Mouse (Mus musculus) kidney, postnatal 25 days (tissue): ENCODE data around the gene Hacl1.

ENCODE experiments used
- DNase-seq, 2 experiments: peaks; one replicate each; pipeline ENCODE4 v3.0.0; 2021; ENCODE audit warnings: mixed read lengths in 2 of 2

Hacl1 gene

DNA sequence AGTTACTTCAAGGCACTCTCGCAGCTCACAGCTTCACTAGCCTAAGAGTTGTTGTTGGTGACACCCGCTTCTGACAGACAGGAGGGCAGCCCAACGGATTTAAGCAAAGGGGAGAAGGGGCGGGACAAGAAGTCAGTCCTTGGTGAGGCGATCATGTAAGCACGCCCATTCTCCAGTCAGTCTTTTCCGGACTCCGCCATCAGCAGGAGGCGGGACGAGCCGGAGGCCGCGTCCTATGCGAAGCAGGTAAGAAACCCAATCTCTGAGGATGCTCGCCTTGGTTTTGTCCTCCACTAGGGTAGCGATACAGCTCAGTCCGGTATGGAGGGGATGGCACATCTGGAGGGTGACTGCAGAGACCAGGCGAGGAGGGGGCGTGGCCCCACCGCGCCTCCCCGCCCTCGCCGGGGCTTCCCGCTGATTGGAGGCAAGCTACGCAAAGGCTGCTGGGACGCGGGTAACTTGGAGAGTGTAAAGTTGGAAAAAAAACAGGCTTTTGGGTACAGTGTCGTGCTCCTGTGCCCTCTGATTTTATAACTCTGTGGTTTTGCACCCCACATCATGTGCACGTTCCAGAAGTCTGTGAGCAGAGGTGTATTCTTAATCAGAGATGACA, at the start of gene Hacl1, which contains the start of gene Btd:
Gene Hacl1 (minus strand): TSS at position 397 of the 616 bp plus-strand sequence.
Gene Btd (plus strand): TSS at position 139 of the 616 bp plus-strand sequence.
- peak; percentile 92 to 96 for DNase-seq

DNA sequence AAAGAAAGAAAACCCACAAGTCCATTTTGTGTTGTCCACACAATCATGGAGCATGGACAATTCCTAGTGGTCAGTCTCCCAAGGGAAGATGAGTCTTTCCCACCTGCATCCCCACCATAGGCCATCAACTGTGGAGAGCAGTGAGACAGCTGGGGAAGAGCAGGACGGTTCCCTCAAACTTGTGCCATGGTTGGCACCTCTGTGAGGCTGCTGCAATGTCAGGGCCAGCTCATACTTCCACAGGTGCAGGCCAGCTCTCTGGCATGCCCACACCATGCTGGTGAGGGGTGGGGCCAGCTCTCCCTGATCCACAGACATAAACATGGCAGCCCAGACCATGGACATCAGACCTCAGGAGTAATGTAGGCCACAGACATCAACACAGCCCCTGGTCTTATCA, 45.1 kb upstream of the Hacl1 start:
- no peak for DNase-seq

DNA sequence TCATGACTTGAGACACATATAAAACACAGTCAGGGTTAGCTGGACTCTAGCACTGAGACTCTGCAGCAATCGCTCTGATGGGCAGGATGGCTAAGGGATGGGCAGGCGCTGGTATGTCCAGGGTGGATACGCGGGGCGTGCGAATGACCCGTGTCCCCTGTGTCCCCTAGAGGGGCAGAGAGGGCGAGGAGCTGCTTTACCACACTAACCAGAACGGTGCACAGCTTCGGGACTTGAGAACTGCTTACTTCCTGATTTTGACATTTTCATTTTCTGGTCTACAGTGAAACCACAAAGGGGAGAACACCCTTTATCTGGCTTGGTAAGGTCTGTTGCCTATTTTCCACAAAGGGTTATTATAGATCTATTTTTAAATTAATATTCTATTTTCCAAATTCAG, 44.6 kb upstream of the Hacl1 start:
- no peak for DNase-seq

DNA sequence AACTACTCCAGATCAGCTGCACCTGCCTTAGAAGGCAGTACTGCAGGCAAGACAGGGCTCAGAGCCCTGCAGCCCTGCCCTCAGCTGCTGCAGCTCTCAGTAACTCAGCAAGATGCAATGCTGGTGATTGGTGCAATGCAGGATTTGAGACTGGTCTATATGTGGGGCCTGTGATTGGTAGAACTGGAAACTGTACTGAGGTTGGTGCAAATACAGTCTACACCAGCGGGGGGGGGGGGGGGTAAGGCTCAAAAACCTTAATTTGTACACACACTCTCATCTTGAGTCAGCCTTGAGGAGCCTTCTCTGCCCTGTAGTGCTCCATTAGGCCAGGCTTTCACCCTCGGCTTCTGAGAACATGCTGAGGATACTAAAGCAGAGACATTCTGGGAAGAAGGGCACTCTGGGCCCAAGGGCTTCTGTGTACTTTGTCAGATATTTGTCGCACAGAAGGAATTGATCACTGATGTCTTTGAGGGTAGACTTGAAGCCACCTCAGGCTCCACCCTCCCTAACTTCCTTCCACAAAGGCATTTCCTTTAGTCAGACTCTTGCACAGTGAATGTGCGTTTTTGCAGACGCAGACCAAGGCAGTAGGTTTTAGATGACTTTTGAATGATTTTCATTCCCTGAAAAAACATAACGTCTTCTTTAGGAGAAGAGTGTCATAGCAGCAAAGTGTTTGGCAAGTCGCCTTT, 43.4 kb upstream of the Hacl1 start:
- no peak for DNase-seq

DNA sequence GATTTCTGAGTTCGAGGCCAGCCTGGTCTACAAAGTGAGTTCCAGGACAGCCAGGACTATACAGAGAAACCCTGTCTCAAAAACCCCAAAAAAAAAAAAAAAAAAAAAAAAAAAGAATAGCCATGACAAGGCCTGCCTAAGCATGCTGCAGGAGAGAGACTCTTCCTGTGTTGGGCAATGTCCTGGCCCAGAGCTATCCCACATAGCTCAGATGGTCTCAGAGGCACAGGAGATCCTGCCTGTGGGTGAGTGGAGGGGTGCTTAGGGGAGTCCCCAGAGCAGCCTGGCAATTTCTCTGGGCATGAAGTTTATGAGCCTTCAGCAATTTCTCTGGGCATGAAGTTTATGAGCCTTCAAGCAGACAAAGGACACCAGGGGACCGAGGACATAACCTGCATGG, 42.5 kb upstream of the Hacl1 start:
- DNase-seq = no peak

DNA sequence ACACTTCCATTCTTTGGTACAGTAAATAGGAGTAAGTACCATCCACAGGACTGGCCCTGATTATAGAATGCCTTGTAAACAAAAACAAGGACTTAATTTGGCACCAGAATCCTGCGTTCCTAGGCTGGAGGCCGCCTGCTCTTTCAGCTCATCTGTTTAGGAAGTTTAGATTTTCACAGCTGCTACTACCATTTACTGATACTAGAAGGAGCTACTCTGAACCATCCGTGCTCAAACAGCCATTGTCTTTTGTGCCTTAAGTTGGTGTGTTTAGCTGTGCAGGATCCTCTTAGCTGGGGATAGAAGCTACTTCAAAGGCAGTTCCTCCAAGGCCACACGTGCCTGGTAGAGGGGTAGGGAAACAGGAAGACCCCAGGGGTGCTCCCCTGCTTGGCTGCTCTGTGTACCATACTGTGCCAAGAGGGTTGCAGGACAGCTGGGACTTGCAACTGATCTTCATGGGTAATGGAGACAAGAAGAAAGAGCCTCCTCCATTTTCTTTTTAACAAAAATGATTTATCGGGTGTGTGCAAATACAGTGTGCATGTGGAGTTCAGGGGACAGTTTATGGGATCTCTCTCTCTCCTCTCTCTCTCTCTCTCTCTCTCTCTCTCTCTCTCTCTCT, 41.0 kb upstream of the Hacl1 start:
- no peak for DNase-seq

DNA sequence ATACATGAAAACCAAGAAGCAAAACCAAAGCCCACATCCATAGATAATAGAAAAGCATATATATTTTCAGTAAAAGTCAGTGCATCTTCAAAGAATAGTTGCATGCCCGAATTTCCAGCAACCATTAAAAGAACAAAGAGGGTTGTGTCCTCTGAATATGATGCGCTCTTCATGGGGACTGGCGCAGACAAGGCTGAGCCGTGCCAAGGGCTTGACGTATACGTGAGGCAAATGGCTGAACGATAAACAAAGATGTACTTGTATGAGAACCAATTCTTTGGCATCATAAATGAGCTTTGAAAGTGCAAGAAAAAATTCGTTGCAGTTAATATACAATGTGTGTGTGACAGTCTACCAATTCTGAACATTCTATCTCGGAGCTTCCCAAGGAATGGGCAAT, 40.2 kb upstream of the Hacl1 start:
- no peak for DNase-seq

DNA sequence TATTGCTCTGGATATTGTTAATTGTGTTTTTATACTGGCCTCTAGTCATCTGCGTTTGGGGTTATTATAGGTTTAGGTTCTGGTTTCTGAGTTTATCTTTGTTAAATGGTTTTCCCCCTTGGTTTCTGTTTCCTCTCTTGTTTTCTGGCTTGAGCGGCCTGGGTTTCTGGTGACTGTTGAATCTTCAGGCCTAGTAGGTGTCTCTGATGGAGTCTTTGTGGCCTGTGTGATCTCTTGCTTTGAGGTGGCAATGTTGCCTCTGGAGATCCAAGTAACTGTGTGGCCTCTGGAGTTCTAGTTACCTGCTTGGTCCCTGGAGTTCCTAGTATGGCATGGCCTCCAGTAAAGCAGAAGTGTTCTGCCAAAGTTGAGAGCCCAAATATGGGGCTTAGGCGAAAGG, 39.6 kb upstream of the Hacl1 start:
- no peak for DNase-seq

DNA sequence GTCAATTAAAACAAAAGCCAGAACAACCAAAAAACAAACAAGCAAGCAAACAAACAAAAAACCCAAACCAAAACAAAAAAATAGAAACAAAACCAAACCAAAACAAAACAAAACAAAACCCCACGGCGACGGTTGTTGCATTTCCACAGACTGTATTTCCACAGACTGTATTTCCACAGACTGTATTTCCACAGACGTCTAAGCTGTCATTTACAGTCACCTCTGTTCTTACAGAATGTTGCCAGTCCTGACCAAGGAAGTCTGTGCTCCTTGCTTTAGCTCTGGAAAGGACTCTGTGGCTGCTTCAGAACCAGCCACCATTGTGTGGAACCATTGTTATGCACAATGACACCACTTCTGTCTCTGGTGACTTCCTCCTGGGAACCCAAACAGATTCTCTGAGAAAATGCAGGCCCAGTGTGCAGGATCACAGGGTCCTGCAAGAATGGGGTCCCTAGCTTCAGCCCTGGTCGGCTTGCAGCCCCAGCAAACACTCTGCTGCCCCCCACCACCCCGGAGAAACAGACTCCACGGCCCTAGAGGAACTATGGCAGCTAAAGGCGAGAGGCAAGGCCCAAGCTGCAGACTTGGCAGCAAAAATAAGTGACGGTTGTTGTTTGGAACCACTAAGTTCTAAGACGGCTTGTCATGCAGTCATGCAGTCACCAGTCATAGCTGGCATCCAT, 30.7 kb upstream of the Hacl1 start:
- no peak for DNase-seq

DNA sequence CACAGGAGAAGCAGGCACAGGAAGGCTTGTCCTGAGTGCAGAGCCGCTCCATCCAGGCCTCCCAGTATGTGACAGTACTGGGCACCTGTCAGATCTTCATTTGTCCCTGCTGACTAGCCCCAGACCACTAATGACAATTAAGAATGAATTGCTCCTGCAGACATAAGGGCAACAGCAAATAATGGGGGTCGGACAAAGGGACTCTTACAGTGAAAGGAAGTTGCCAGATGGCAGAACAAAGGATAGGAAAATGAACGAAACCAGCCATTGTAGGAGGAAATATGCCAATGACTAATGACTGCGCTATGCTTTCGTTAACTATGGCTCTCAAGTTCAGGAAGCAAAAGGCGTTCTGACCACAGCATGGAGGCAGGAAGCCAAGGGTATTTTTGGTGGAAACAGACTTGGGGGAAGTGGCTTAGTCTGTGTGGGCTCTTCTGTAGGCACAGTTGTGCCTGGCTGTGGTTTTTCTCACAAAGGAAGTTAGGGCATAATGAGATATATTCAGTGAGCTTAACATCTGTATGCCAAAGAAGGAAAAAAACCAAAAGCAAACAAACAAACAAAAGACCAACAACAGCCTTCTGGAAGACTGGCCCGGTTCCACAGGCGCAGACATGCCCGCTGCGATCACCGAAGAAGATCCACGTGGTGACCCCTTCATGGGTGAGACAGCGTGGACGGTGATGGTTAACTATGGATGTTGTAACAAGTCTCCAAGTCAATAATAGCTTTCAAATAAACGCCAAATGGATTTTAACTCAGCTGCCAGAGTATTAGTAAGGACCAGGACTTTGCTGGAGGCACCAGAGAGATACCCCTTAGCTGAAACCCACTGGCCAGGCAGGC, 28.8 kb upstream of the Hacl1 start:
- DNase-seq = peak; percentile 40 to 50

DNA sequence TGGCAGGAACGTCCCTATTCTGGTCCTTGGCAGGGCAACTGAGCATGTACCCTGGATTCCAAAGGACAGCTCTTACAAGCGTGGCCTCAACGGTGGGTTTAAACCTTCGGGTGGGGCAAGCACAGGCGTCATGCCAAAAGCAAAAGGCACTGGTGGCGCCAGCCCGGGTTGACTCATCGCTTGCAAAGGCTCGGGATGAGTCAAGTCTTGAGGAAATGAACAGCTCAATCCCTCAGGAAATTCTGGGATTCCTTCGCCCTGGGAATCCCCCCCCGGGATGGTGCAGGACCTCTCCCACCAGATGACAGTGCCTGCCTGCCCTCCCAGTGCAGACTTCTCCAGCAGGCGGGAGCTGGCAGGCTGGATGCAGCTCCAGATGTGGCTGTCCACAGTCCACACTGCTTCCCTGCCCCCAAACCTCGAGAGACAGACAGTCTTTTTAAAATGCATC, 28.1 kb upstream of the Hacl1 start:
- peak; percentile 63 to 85 for DNase-seq

DNA sequence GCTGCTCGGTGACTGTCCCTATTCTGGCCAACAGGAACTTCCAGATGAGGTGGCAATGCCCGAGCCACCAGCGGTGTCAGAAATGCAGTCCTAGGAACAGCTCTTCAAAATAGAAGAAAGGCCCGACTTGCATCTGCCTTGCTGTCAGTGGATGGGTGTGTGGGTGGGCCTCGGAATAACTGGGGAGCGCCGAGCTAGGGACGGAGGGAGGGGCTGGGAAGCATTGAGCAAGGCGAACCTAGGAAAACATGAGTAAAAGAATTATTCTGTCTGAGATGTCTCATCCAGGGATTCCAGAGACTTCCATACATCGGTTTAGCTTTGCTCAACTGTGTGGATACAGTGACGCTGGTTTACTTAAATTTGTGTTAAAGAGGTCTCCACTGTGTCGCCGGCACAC, 27.2 kb upstream of the Hacl1 start:
- DNase-seq = no peak

DNA sequence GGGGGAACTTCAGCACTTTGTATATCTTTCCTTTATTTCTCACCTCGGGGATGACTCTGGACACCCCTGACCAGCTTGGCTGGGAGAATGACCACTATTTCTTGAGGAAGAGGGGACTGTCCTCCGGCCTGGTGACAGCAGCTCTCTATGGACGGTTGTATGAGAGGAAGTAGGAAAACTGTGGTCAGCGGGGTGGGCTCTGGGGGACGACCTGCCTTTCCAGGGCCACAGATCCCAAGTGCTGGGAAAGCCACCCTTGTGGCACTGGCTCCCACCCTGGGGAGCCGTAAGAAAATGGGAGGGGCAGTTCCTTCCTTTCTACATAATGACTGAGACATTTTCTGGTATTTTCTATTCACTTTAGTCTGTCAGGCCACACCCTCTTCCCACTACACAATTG, 26.7 kb upstream of the Hacl1 start:
- DNase-seq = no peak

DNA sequence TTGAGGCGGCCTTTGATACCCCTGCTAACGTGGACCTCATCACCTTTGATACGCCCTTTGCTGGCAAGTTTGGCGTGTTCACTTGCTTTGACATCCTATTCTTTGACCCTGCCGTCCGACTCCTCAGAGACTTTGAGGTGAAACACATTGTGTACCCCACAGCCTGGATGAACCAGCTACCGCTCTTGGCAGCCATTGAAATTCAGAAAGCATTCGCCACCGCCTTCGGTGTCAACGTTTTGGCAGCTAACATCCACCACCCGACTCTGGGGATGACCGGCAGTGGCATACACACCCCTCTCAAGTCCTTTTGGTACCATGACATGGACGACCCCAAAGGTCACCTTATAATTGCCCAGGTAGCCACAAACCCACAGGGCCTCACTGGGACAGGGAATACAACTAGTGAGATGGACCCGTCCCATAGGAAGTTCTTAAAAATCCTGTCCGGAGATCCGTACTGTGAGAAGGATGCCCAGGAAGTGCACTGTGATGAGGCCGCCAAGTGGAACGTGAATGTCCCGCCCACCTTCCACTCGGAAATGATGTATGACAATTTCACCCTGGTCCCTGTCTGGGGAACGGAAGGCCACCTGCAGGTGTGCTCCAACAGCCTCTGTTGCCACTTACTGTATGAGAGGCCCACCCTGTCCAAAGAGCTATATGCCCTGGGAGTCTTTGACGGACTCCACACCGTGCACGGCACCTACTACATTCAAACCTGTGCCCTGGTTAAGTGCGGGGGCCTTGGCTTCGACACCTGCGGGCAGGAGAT, 26.0 kb upstream of the Hacl1 start:
- no peak for DNase-seq

DNA sequence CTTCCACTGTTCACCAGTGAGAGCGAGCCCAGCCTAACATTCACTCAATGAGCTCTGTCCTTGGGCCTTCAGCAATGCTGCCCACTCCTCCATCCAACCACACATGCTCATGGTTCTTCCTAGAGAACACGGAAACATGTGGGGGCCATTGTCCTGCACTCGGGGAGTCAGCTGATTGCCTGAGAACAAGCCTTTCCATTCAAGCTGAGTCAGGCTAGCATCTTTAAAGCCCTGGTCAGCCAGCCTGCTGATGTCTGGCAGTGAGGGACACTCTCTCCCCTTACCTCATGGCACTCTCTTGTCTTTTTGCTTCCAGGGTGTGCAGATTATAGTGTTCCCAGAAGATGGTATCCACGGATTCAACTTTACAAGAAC, 24.5 kb upstream of the Hacl1 start:
- DNase-seq = no peak

DNA sequence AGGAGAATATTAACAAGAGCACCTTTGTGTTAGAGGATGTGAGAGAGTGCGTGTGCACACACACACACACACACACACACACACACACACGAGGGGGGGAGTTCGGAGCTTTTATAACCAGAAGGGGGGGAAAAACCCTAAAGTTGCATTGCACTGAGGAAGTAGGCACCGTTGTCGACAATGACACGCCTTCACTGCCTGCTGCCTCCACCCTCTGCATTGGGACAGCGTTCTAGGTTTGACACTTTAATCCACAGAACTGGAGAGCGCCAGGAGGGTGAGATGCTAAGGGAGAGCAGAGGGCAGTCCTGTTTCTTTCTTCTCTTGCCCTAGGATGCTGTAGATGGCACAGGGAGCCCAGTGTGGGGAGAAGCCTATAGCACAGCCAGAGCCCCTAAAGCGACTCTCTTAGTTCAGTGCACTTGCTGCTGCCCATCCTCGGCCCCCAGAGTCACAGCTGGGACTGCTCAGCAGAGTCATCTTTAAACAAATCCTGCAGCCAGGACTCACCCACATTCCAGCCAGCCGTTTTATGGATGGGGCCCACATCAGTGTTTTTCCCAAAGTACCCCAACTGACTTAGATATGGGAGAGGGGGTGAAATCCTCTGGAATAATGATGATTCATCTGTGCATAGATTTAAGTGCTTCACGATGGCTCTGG, 23.9 kb upstream of the Hacl1 start:
- no peak for DNase-seq

DNA sequence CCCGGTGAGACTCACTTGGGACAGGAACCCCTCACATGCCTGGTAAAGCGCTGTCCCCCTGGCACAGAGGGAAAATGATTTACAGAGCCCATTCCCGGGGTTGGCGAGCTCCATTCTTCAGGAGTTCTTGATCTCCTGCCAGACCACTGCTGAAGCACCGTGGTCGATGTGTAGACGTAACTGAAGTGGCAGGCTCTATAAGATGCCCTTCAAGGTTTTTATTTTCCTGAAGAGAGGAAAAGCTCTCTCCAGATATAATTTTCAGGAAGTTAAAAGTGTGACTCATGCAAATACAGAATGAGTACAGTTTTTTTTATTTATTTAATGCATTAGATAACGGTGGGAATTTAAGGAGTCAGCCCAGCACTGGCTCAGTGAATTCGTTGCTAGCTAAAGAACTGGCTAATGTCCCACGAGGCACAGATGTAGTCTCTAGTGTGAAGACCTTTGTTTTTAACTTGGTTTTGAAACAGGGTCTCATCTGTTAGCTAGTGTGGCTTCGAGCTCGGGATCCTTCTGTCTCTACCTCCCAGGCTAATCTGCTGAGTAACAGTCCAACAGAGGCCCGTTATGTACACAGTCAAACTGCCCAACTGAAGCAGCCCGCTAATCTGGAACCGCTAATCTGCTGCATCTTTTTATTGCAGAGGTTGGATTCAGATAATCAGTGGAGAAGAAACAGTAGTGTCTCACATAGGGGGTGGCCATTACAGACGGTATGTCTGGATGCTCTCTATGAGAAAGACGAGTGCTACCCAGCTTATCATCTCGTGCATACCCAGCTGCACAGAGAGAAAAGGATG, 23.2 kb upstream of the Hacl1 start:
- peak in 1 of 2 experiments; percentile 55 for DNase-seq

DNA sequence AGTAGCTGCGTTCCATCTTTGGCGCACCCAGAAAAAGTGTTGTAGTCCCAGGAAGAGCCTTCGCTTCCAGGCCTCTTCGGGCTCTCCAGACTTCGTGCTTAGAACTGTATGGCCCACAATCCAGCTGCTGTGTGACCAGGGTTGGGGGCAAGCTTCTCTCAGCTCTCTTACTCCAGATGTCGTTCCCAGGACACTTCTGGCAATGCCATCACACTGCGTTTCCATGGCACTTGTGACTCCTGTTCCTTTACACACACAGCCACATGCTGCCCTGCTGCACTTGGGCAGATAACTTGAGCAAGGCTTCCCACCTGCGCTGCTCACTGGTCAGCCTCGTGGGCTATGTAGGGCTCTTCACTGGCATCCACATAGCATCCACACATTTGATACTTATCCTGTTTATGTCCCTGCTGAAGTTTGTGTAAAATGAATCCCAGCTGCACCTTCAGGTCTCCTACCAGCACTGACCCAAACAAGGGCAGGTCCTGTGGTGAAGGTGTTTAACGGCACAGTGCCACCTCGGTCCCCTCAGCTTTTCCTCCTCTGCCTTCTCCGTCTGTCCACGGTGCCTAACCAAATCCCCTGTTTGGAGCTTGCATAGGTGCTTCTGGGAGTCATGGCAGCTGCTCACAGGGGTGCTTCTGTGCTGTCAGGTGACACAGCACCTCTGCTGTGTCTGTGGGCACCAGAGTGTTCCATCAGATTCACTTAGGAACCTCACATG, 22.5 kb upstream of the Hacl1 start:
- no peak for DNase-seq

DNA sequence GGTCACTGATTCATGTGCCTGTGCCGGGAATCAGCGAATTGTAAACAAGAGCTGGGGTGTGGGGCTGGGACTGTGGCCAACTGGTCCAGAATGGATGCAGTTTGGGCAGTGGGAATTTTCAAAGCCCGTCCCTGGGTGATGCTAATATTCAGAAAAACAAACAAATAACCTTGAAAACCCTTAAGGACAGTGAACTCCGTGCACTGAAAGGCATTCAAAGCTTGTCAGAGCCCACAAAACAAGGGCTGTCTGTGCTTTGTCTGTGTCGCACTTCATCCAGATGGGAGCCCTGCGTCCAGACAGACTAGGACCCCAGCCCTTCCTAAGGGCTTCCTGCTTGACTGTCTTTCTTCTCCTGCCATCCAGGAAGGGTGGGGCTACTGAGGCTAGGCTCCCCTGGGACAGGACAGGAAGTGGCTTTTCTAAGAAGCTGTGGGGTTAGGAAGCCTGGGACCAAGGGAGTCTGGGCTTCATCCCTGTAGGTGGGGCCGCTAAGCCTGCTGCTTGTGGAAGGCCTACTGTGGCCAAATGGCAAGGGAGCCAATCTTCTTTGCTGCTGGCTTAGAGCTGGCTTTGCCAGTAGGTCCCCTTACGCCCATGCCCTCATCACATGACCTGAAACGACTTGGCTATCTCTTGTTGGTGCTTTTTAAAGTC, 21.6 kb upstream of the Hacl1 start:
- DNase-seq = peak; percentile 89 to 90
